Mouse (Mus musculus) limb, embryonic 15.5 days (tissue): ENCODE results near the gene Ccdc138. TPM values are rescaled to one million over a fixed set of nuclear protein-coding genes. Genes with fewer than 3 reads are reported as not detected.
"Not testable (repeated sequence)": the region's sequence is repeated elsewhere in the genome, so short reads cannot be mapped to it uniquely, and the experiment has no call there.

Source experiments
- ATAC-seq: fragments of 200-750 bp; cut with Nextera tagmentation; 2 replicates; pipeline ENCODE4 v1.8.0; 2017; ENCODE audit warnings: low read depth, moderate TSS enrichment; ENCODE audit not compliant: insufficient number of reproducible peaks, low FRiP score, low TSS enrichment
- H3K27ac ChIP-seq: fragments of 300-500 bp; sonication (generic); 2 replicates; pipeline ENCODE4 v1.5.1; 2015; ENCODE audit warnings: moderate library complexity, mild to moderate bottlenecking, inconsistent platforms
- H3K27me3 ChIP-seq: fragments of 300-500 bp; sonication (generic); 2 replicates; pipeline ENCODE4 v1.6.1; 2015; ENCODE audit warnings: inconsistent platforms
- H3K36me3 ChIP-seq: fragments of 300-500 bp; sonication (generic); 2 replicates; pipeline ENCODE4 v1.6.1; 2015; ENCODE audit warnings: inconsistent platforms
- H3K4me1 ChIP-seq: fragments of 300-500 bp; sonication (generic); 2 replicates; pipeline ENCODE4 v1.6.1; 2015; ENCODE audit warnings: inconsistent platforms
- H3K4me2 ChIP-seq: fragments of 300-500 bp; sonication (generic); 2 replicates; pipeline ENCODE4 v1.6.1; 2015; ENCODE audit warnings: mild to moderate bottlenecking, inconsistent platforms
- H3K4me3 ChIP-seq: fragments of 300-500 bp; sonication (generic); 2 replicates; pipeline ENCODE4 v1.5.1; 2015; ENCODE audit warnings: mild to moderate bottlenecking, inconsistent platforms
- H3K9ac ChIP-seq: fragments of 300-500 bp; sonication (generic); 2 replicates; pipeline ENCODE4 v1.6.1; 2015; ENCODE audit warnings: inconsistent platforms
- H3K9me3 ChIP-seq: fragments of 300-500 bp; sonication (generic); 2 replicates; pipeline ENCODE4 v1.6.1; 2016; ENCODE audit warnings: inconsistent platforms
- WGBS: fragments of 180-500 bp; shearing (Covaris S2); methylation state at CpG from one replicate; pipeline ENCODE4 v1.1.7; 2015; 5-methylcytosine and 5-hydroxymethylcytosine counted together
- polyA plus RNA-seq: library from polyadenylated mRNA; unstranded; fragments of >200 nt; fragmentation: Nextera tagmentation; extraction: Ambion mirVana; gene quantifications from 2 replicates; pipeline ENCODE4 v1.2.1, GENCODE M21; 2015

Gene Ccdc138
- polyA plus RNA-seq, 1 experiment from 2014 or later, result 8.2 TPM

DNA sequence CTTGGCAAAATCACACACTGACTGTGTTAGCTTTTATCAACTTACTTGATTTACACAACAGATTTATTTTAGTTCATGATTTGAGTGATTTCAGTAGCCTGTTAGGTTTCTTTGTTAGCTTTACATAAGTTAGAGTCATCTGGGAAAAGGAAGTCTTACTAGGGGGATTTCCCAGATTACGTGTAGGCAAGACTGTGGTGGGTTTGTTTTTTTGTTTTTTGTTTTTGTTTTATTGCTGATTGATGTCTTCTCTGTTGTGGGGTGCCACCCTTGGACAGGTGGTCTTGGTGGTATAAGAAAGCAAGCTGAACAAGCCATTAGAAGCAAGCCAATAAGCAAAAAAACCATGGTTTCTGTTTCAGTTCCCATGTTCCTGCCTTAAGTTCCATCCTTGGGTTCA, 31.6 kb downstream of the Ccdc138 start:
- peaks cover 26% of the 10 kb centered on the region for H3K36me3 ChIP-seq
- no peak overlapping the region for H3K4me2 ChIP-seq
- H3K4me1 ChIP-seq, result no peaks in the 10 kb centered on the region
- no peak for ATAC-seq
- H3K27ac ChIP-seq, result no peak overlapping the region
- H3K9ac ChIP-seq, result no peak overlapping the region
- no peaks in the 10 kb centered on the region for H3K27me3 ChIP-seq
- H3K4me3 ChIP-seq, result no peak overlapping the region
- 71% methylated on average over 1 of the region's 1 CpGs for WGBS
- no peaks in the 10 kb centered on the region for H3K9me3 ChIP-seq

- Histone ChIP-seq H3K4me1 (no peaks in the 10 kb centered on the region), H3K4me2 (no peak overlapping the region), H3K4me3 (no peak overlapping the region), H3K27me3 (no peaks in the 10 kb centered on the region), H3K27ac (no peak overlapping the region), H3K9ac (no peak overlapping the region), H3K36me3 (peaks cover 19% of the 10 kb centered on the region), H3K9me3 (no peaks in the 10 kb centered on the region)
- ATAC-seq, result no peak
- WGBS, result 87% methylated on average over 10 of the region's 10 CpGs
Observed at GRCm38 (mm10) chr10:58530896-58531790, 33.4 kb downstream of the Ccdc138 start.

GRCm38 (mm10) chr10:58532177-58532576, 34.4 kb downstream of the Ccdc138 start:
- Histone ChIP-seq H3K27ac (no peak overlapping the region), H3K4me2 (no peak overlapping the region), H3K4me3 (no peak overlapping the region), H3K9ac (no peak overlapping the region), H3K4me1 (no peaks in the 10 kb centered on the region), H3K27me3 (no peaks in the 10 kb centered on the region), H3K36me3 (peaks cover 19% of the 10 kb centered on the region), H3K9me3 (no peaks in the 10 kb centered on the region)
- no peak for ATAC-seq
- WGBS, result 89% methylated on average over 2 of the region's 2 CpGs

DNA sequence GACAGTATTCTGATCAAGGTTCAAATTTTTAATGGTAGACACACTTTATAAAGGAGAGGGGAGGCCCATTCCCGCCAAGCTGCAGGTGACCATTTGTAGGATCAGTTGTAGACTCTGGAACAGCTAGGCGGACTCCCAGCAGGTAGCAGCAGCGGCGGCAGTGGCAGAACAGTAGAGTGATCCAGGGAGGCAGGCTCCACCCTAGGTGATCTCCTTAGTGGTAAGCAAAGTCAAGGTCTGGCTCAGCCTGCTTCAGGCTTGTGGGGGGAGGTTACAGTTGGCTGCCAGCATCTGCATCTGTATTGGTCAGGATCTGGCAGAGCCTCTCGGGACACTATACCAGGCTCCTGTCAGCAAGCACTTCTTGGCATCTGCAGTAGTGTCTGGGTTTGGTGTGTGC, 38.5 kb downstream of the Ccdc138 start:
- not testable (repeated sequence) for H3K4me2 ChIP-seq, H3K27me3 ChIP-seq, ATAC-seq, H3K9ac ChIP-seq, H3K4me1 ChIP-seq, H3K9me3 ChIP-seq, H3K4me3 ChIP-seq, H3K27ac ChIP-seq
- 89% methylated on average over 5 of the region's 5 CpGs for WGBS
- H3K36me3 ChIP-seq, result peaks cover 22% of the 10 kb centered on the region

DNA sequence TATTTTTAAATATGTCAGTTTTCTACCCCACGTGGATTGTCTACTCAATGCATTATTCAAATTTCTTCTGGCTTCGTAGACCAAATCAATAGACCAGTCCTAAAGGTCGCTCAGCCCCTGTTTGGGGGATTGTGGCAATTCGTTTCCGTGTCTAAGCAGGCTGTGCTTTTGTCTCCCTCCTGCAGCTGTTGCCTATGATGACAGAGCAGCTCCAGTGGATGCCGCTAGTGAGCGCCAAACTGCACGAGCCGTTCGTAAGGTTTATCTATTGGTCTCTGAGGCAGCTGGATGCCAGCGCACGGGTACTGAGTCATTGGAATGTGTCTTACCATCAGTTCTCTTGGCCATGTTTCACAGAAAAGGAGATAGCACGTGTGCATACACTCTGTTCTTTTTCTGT, 42.9 kb downstream of the Ccdc138 start:
- no peak overlapping the region for H3K9ac ChIP-seq
- no peak overlapping the region for H3K4me3 ChIP-seq
- peaks cover 16% of the 10 kb centered on the region for H3K36me3 ChIP-seq
- no peak overlapping the region for H3K27ac ChIP-seq
- H3K4me2 ChIP-seq, result no peak overlapping the region
- WGBS, result 71% methylated on average over 13 of the region's 13 CpGs
- ATAC-seq, result no peak
- no peaks in the 10 kb centered on the region for H3K9me3 ChIP-seq
- H3K4me1 ChIP-seq, result no peaks in the 10 kb centered on the region
- H3K27me3 ChIP-seq, result no peaks in the 10 kb centered on the region

GRCm38 (mm10) chr10:58548739-58549138, 51.0 kb downstream of the Ccdc138 start:
- no peaks in the 10 kb centered on the region for H3K9me3 ChIP-seq
- no peak for ATAC-seq
- no peak overlapping the region for H3K9ac ChIP-seq
- no peaks in the 10 kb centered on the region for H3K36me3 ChIP-seq
- H3K4me3 ChIP-seq, result no peak overlapping the region
- H3K27ac ChIP-seq, result no peak overlapping the region
- H3K27me3 ChIP-seq, result no peaks in the 10 kb centered on the region
- H3K4me2 ChIP-seq, result no peak overlapping the region
- H3K4me1 ChIP-seq, result no peaks in the 10 kb centered on the region

DNA sequence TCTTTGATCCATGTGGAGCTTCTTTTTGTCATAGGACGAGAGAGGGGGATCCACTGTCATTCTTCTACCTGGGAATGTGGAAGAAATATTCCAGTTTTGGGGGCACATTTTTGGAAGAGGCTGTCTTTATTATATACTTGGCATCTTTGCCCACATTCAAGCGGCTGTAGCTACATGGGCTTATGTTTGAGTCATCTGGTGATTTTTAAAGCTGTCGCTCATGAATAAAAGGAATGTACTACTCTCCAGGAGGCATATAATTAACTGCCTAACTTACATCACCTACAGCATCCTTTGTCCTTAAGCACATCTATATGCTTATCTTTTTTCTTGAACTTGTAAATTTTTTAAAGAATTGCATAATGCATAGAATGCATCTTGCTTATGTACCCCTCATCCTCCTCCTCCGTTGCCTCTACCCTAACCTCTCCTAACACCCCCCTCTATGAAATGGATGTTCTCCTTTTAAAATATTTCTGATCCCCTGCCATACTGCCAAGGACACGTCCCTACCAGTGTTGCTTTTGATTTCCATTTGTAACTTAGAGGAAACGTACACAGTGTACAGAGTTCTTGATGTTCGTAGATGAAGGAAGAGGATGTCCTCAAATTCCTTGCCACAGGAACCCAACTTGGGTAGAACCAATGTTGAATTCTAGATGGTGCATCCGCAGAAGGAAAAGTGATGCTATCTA, 57.1 kb downstream of the Ccdc138 start:
- 85% methylated on average over 8 of the region's 8 CpGs for WGBS
- no peak for ATAC-seq

DNA sequence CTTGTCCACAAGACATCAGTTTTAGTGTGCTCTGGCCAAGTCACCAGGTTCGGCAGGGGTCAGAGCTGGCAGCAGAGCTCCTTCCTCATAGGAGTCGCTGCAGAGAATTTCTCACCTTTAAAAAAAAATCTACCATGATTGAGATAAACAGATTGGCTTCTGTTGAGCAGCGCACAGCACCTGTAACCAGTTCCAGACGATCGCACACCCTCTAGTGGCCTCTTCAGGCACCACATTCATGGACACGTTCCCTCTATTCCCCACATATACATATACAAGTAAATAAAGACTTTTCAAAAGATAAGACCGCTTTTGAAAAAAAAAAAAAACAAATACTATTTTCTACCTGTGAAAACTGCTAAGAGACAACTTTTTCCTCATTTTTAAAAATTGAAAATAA, 61.4 kb downstream of the Ccdc138 start:
- Histone ChIP-seq H3K9me3 (no peaks in the 10 kb centered on the region), H3K36me3 (no peaks in the 10 kb centered on the region), H3K4me3 (no peak overlapping the region), H3K9ac (no peak overlapping the region), H3K27me3 (no peaks in the 10 kb centered on the region), H3K4me2 (no peak overlapping the region), H3K4me1 (no peaks in the 10 kb centered on the region), H3K27ac (no peak overlapping the region)
- no peak for ATAC-seq
- 29% methylated on average over 7 of the region's 7 CpGs for WGBS

More for the DNA sequence above, 57.1 kb downstream of the Ccdc138 start:
- Histone ChIP-seq H3K4me3 (no peak overlapping the region), H3K27me3 (no peaks in the 10 kb centered on the region), H3K9me3 (no peaks in the 10 kb centered on the region), H3K4me2 (no peak overlapping the region), H3K36me3 (no peaks in the 10 kb centered on the region), H3K4me1 (no peaks in the 10 kb centered on the region), H3K27ac (no peak overlapping the region), H3K9ac (no peak overlapping the region)

DNA sequence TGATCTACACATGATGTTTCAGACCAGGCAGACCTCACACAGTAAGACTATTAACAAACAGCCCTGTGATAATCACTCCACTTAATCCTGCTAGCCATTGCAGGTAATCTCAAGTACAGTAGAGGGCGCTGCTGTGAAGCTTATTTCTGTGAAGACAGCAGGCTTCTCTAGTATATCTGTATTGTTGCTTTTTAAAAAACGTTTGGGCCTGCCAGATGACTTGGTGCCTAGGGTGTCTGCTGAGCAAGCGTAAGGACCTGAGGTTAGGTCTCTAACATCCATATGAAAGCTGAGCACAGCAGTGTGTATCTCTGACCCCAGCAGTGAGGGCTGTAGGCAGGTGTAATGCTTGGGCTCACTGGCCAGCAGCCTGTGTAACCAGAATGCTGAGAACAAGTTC, 62.2 kb downstream of the Ccdc138 start:
- H3K27ac ChIP-seq, result no peak overlapping the region
- WGBS, result 18% methylated on average over 3 of the region's 3 CpGs
- no peaks in the 10 kb centered on the region for H3K4me1 ChIP-seq
- no peak overlapping the region for H3K9ac ChIP-seq
- H3K4me2 ChIP-seq, result no peak overlapping the region
- H3K27me3 ChIP-seq, result no peaks in the 10 kb centered on the region
- no peak for ATAC-seq
- H3K4me3 ChIP-seq, result no peak overlapping the region
- H3K9me3 ChIP-seq, result no peaks in the 10 kb centered on the region
- H3K36me3 ChIP-seq, result no peaks in the 10 kb centered on the region

- WGBS, result 89% methylated on average over 6 of the region's 6 CpGs
- Histone ChIP-seq H3K9ac (no peak overlapping the region), H3K27me3 (no peaks in the 10 kb centered on the region), H3K4me2 (no peak overlapping the region), H3K4me3 (no peak overlapping the region), H3K4me1 (no peaks in the 10 kb centered on the region), H3K36me3 (no peaks in the 10 kb centered on the region), H3K9me3 (no peaks in the 10 kb centered on the region), H3K27ac (no peak overlapping the region)
- ATAC-seq, result no peak
Observed at GRCm38 (mm10) chr10:58560521-58560920, 62.8 kb downstream of the Ccdc138 start.

DNA sequence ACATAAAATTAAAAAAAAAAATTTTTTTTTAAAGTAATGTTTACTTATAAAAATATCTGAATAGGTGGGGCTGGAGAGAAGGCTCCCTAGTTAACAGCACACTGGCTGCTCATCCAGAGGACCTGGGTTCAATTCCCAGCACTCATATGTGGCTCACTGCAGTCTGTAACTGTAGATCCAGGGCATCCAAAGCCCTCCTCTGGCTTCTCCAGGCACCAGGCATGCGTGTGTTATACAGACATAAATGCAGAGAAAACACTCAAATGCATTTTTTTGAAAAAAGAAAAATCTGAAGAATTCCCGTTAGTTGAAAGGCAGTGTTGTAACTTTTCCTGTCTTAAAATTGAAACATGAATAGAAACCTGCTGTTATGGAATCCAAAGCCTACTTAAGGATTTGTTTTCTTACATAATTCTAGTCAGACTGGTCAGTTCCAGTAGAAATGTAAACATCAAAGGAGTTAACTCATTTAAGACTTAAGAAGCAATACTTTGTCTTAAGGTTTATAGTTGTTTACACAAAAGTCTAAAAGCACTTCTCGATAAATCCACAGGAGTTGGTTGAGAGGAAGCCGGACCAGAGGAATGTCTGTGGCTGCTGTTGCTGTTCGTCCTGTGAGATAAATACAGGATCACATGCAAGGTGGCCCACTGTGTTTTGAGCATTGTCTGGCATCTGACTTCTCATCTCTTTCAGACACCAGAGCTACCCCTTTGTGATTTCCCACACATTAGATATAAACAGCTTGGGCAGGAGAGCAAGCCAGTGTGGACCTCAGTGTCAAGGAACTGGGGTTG, 87.9 kb downstream of the Ccdc138 start:
- H3K4me1 ChIP-seq, result no peaks in the 10 kb centered on the region
- no peak overlapping the region for H3K4me2 ChIP-seq
- ATAC-seq, result no peak
- 47% methylated on average over 5 of the region's 5 CpGs for WGBS
- H3K9ac ChIP-seq, result no peak overlapping the region
- no peak overlapping the region for H3K27ac ChIP-seq
- H3K9me3 ChIP-seq, result no peaks in the 10 kb centered on the region
- no peaks in the 10 kb centered on the region for H3K27me3 ChIP-seq
- H3K4me3 ChIP-seq, result no peak overlapping the region
- no peaks in the 10 kb centered on the region for H3K36me3 ChIP-seq

- Histone ChIP-seq H3K9me3 (no peaks in the 10 kb centered on the region), H3K36me3 (no peaks in the 10 kb centered on the region), H3K4me2 (no peak overlapping the region), H3K27ac (no peak overlapping the region), H3K9ac (no peak overlapping the region), H3K27me3 (no peaks in the 10 kb centered on the region), H3K4me1 (no peaks in the 10 kb centered on the region), H3K4me3 (no peak overlapping the region)
- no peak for ATAC-seq
- 83% methylated on average over 3 of the region's 3 CpGs for WGBS
Observed at GRCm38 (mm10) chr10:58594486-58594885, 96.7 kb downstream of the Ccdc138 start.
